Mouse (Mus musculus) CH12.LX (cell line): ENCODE results near the gene Aplp1.

ENCODE experiments used
- CHD2 ChIP-seq: IDR thresholded peaks from 2 replicates; pipeline ENCODE4 v1.6.1; 2011; ENCODE audit warnings: low read length, improper control_type of control experiment
- CTCF ChIP-seq, 2 experiments: IDR thresholded peaks in 1 of 2; conservative IDR thresholded peaks in 1 of 2; 2 replicates each; pipeline ENCODE4 v1.5.1; 2011 to 2012; ENCODE audit warnings: low read depth in 2 of 2, low read length in 2 of 2, improper control_type of control experiment in 1 of 2, inconsistent platforms in 1 of 2, mild to moderate bottlenecking in 1 of 2, moderate library complexity in 1 of 2
- HCFC1 ChIP-seq: IDR thresholded peaks from 2 replicates; pipeline ENCODE4 v1.6.1; 2012; ENCODE audit warnings: low read depth, mild to moderate bottlenecking, inconsistent platforms, low read length, improper control_type of control experiment
- KAT2A ChIP-seq: IDR thresholded peaks from 2 replicates; pipeline ENCODE4 v1.6.1; 2012; ENCODE audit warnings: low read length, improper control_type of control experiment, inconsistent platforms; ENCODE audit not compliant: insufficient replicate concordance
- POLR2A ChIP-seq: IDR thresholded peaks from 2 replicates; pipeline ENCODE4 v1.6.1; 2011; ENCODE audit warnings: low read depth, mild to moderate bottlenecking, improper control_type of control experiment, low read length
- RCOR1 ChIP-seq: conservative IDR thresholded peaks from 2 replicates; pipeline ENCODE4 v1.6.1; 2012; ENCODE audit warnings: low read depth, mild to moderate bottlenecking, inconsistent platforms, low read length, improper control_type of control experiment
- TCF12 ChIP-seq: IDR thresholded peaks from 2 replicates; pipeline ENCODE4 v1.6.1; 2014; ENCODE audit warnings: low read depth, mild to moderate bottlenecking, inconsistent platforms, low read length, improper control_type of control experiment
- UBTF ChIP-seq: IDR thresholded peaks from 2 replicates; pipeline ENCODE4 v1.6.1; 2012; ENCODE audit warnings: low read depth, mild to moderate bottlenecking, inconsistent platforms, low read length, improper control_type of control experiment, moderate library complexity
- USF1 ChIP-seq: IDR thresholded peaks from 2 replicates; pipeline ENCODE4 v1.6.1; 2014; ENCODE audit warnings: low read depth, mild to moderate bottlenecking, inconsistent platforms, low read length, improper control_type of control experiment

DNA sequence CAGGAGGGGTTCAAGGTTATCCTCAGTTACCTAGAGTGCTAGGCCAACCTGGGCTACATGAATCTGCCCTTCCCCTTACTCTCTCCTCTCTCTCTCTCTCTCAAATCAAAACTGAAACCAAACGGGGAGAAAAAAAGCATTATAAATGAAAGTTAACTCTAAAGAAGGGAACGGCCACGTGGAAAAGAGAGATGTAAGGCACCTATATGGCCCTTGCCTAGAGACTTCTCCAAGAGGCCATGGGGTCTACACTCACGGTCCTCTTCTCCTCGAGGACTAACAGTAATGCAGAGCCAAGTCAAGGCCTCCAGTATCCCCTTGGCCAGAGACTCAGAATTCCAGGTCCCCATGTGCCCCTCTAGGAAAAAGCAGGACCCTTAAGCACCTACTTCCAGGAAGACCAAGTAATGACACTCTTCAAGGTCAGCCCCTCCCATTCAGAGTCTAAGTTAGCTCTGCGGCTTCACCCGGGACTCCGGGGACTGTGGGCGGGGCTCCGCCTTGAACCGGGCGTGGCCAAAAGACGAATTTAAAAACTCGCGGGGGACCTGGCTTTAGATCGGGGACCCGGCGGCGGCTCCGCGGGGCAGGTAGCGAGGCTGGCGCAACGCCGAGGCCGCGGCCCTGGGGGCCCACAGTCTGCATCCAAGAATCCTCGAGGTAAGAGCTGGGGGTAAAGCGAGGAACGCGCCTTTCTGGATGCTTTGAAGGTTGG, 24.0 kb downstream of the Aplp1 start, which contains the start of gene Nfkbid:
- TF ChIP-seq USF1 (no peak), CHD2 (no peak), POLR2A (peak; percentile 98), KAT2A (no peak), HCFC1 (0 out of 2 replicates have a peak, but pooled peaks have one; percentile 20), TCF12 (no peak; the same call in 1 of the 2 replicates), CTCF (conservative IDR thresholded peaks at IDR 0.05 in 1 of 2, IDR thresholded peaks at IDR 0.05 in 1 of 2; ENCODE audit: low read depth in 2 of 2, low read length in 2 of 2) (no peak), UBTF (no peak), RCOR1 (no peak)
